In the genomic region with DNA sequence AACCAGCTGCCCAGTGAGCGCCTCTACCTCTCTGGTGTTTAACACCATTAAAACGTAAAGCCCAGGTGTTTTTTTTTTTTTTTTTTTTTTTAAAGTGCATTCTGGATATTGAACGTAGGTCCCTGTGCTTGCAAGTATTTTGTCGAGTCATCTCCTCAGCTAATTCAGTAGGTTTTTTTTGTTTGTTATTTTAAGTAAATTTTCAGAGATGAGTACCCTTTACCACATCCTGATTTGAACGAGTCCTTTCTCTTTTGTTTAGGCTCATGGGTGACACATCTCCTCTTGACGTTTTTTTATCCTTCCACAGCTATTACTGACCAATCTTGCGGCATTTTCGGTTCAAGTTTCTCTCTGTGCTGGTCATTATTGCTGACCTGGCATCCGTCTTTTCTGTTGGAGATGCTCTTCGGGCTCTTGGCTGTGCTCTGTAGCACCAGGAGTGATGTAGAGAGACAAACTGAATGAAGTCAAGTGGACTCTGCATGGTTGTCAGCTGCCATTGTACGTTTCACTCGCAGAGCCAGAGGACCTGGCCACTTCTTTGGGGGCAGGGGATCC, we compare ENCODE assay signal across 1 mouse cellular context.
TF ChIP-seq lines count a peak whose summit lies in the region.

No protein-coding gene starts in this region.

TF ChIP-seq in CH12.LX, 34 proteins besides CTCF, POLR2A, EP300 and RAD21 (continued from another document):
- peak; percentile 77 for TF ChIP-seq MAZ (IDR thresholded peaks at IDR 0.05; ENCODE audit: low read depth, low read length)
- no peak for TF ChIP-seq NELFE (IDR thresholded peaks at IDR 0.05; ENCODE audit: low read depth, low read length)
